ENCODE assay signal across 29 mouse cellular contexts in genomic region chr3:89133752-89134151, GRCm38 (mm10). TPM values are rescaled to one million over a fixed set of nuclear protein-coding genes. Genes with fewer than 3 reads are reported as not detected.
DNase-seq lines count a peak whose midpoint lies in the region; ATAC-seq and TF ChIP-seq lines count a peak whose summit lies in the region.
"Had no signal": no experiment of that assay in that cellular context is flagged by ENCODE, and none has a peak within 500 bp of the region (broad histone marks: within the 10 kb centered on the region; RNA-seq: fewer than 3 reads in every experiment).

No protein-coding gene starts in this region.

- intact Hi-C loops in left cerebral cortex, postnatal 10 days (cut with DNase I) = no loop called here

- TF ChIP-seq CTCF in G1E (IDR thresholded peaks at IDR 0.05; ENCODE audit: low read depth, low read length) = no peak
- TF ChIP-seq CTCF in liver, adult 2 months (IDR thresholded peaks at IDR 0.05; ENCODE audit: low read depth, low read length) = no peak
- TF ChIP-seq CTCF in liver, postnatal 0 days (IDR thresholded peaks at IDR 0.05; ENCODE audit: low read depth) = no peak
- no peak for TF ChIP-seq CTCF in lung, adult 2 months (IDR thresholded peaks at IDR 0.05; ENCODE audit: insufficient read depth, low read length)

- 15% methylated on average over 1 of the region's 1 CpGs for WGBS in liver, adult 2 months
- 38% methylated on average over 1 of the region's 1 CpGs for WGBS in liver, postnatal 0 days (ENCODE audit: insufficient replicate concordance)
- 86% methylated on average over 1 of the region's 1 CpGs for WGBS in lung, adult 2 months

- no peak for ATAC-seq in G1E (ENCODE audit: extremely low read depth, insufficient number of reproducible peaks, low FRiP score, poor library complexity, severe bottlenecking)
- ATAC-seq in liver, postnatal 0 days = no peak
- ATAC-seq: forebrain, postnatal 0 days; Patski had no signal

- no peak for TF ChIP-seq EP300 in liver, postnatal 0 days (IDR thresholded peaks at IDR 0.05; ENCODE audit: low read depth)

- no peak overlapping the region for H3K9ac ChIP-seq in liver, adult 2 months (ENCODE audit: low read depth, low read length)
- no peak overlapping the region; the same call in 1 of the 2 replicates for H3K9ac ChIP-seq in liver, postnatal 0 days (replicated peaks)
- H3K9ac ChIP-seq: embryonic facial prominence, embryonic 12.5 days; forebrain, postnatal 0 days; hindbrain, embryonic 15.5 days; limb, embryonic 13.5 days; midbrain, embryonic 12.5 days; neural tube, embryonic 12.5 days had no signal

- peaks cover 4% of the 10 kb centered on the region; the same call in 1 of the 2 replicates for H3K79me2 ChIP-seq in liver, adult 2 months (ENCODE audit: control insufficient read depth, insufficient read depth, low read length)

- peak overlapping the region; percentile 70; the same call in 1 of the 2 replicates for H3K4me2 ChIP-seq in liver, postnatal 0 days (ENCODE audit: low read depth, low read length)
- H3K4me2 ChIP-seq: embryonic facial prominence, embryonic 12.5 days; hindbrain, embryonic 15.5 days; limb, embryonic 13.5 days; midbrain, embryonic 12.5 days; neural tube, embryonic 12.5 days had no signal

- peak overlapping the region; percentile 73 for H3K27ac ChIP-seq in liver, adult 2 months (replicated peaks; ENCODE audit: insufficient read depth, low read depth, low read length)
- H3K27ac ChIP-seq in liver, postnatal 0 days (ENCODE audit: low read depth) = peak overlapping the region; percentile 76
- H3K27ac ChIP-seq: embryonic facial prominence, embryonic 12.5 days; hindbrain, embryonic 15.5 days; limb, embryonic 13.5 days; neural tube, embryonic 12.5 days had no signal

- H3K9me3 ChIP-seq in G1E (replicated peaks) = no peaks in the 10 kb centered on the region
- H3K9me3 ChIP-seq in liver, postnatal 0 days (ENCODE audit: low read length) = no peaks in the 10 kb centered on the region
- H3K9me3 ChIP-seq: embryonic facial prominence, embryonic 12.5 days; hindbrain, embryonic 15.5 days; limb, embryonic 13.5 days; midbrain, embryonic 12.5 days; neural tube, embryonic 12.5 days had no signal

- H3K27me3 ChIP-seq in G1E (ENCODE audit: insufficient read depth, low read length) = no peaks in the 10 kb centered on the region
- no peaks in the 10 kb centered on the region for H3K27me3 ChIP-seq in liver, adult 2 months (ENCODE audit: control insufficient read depth, insufficient read depth, low read length)
- no peaks in the 10 kb centered on the region for H3K27me3 ChIP-seq in liver, postnatal 0 days (ENCODE audit: insufficient read depth, low read length)
- H3K27me3 ChIP-seq: hindbrain, embryonic 15.5 days; neural tube, embryonic 12.5 days; Patski had no signal

- peaks cover 14% of the 10 kb centered on the region for H3K36me3 ChIP-seq in G1E (replicated peaks)
- no peaks in the 10 kb centered on the region for H3K36me3 ChIP-seq in liver, adult 2 months (ENCODE audit: control insufficient read depth, insufficient read depth, low read length)
- H3K36me3 ChIP-seq in liver, postnatal 0 days (replicated peaks; ENCODE audit: insufficient read depth, low read length) = no peaks in the 10 kb centered on the region
- H3K36me3 ChIP-seq: embryonic facial prominence, embryonic 12.5 days; hindbrain, embryonic 15.5 days; limb, embryonic 13.5 days; midbrain, embryonic 12.5 days; neural tube, embryonic 12.5 days had no signal

- H3K4me3 ChIP-seq in G1E (ENCODE audit: low read depth, low read length) = peak overlapping the region; percentile 70; the same call in 1 of the 2 replicates
- no peak overlapping the region for H3K4me3 ChIP-seq in liver, adult 2 months (ENCODE audit: insufficient read depth, low read depth, low read length)
- no peak overlapping the region for H3K4me3 ChIP-seq in liver, postnatal 0 days (ENCODE audit: low read depth, low read length)
- no peak overlapping the region for H3K4me3 ChIP-seq in lung, adult 2 months (replicated peaks; ENCODE audit: extremely low read depth, low read depth, low read length)
- H3K4me3 ChIP-seq: embryonic facial prominence, embryonic 12.5 days; hindbrain, embryonic 15.5 days; limb, embryonic 13.5 days; midbrain, embryonic 12.5 days; neural tube, embryonic 12.5 days had no signal

- H3K4me1 ChIP-seq in G1E (ENCODE audit: insufficient read depth, low read depth, low read length) = peaks cover 90% of the 10 kb centered on the region
- H3K4me1 ChIP-seq in liver, adult 2 months (ENCODE audit: control insufficient read depth, insufficient read depth, low read length) = peaks cover 25% of the 10 kb centered on the region
- H3K4me1 ChIP-seq in liver, postnatal 0 days (ENCODE audit: insufficient read depth) = peaks cover 40% of the 10 kb centered on the region
- H3K4me1 ChIP-seq in lung, adult 2 months (ENCODE audit: control insufficient read depth, insufficient read depth, low read length) = no peaks in the 10 kb centered on the region
- H3K4me1 ChIP-seq: limb, embryonic 13.5 days had no signal

- DNase-seq in G1E (ENCODE audit: low spot score) = no peak
- peak; percentile 42 for DNase-seq in c-Kit-negative CD71-positive TER-119-positive erythroid progenitor cells, embryonic 14.5 days (ENCODE audit: low read depth, low spot score)
- DNase-seq in liver, adult 2 months (ENCODE audit: extremely low read depth, low read depth, low spot score) = no peak
- DNase-seq in liver, postnatal 0 days = no peak
- DNase-seq in left cerebral cortex, postnatal 10 days (ENCODE audit: extremely low spot score in 1 of 2, low spot score in 2 of 2) = no peak
- no peak for DNase-seq in ovary, adult 18-20 months (ENCODE audit: low spot score)
- no peak for DNase-seq in lung, adult 2 months
- no peak for DNase-seq in heart, adult 11 months
- DNase-seq: adrenal gland, adult 8-10 months; B cell, adult 2 months; cerebellum, adult 11 months; cerebellum, postnatal 10 days; forebrain, postnatal 0 days; heart, postnatal 4 days; kidney, adult 9 months; kidney, postnatal 36 days; lung, postnatal 10 days; right cerebral cortex, adult 18-20 months; thymus, postnatal 14 days had no signal

- no peak for TF ChIP-seq POLR2A in liver, adult 2 months (IDR thresholded peaks at IDR 0.05; ENCODE audit: extremely low read depth, insufficient read depth, low read length)
- TF ChIP-seq POLR2A in lung, adult 2 months (IDR thresholded peaks at IDR 0.05; ENCODE audit: borderline replicate concordance, extremely low read depth, low read depth, low read length) = no peak

RNA-seq across cellular contexts. Expression of gene Pklr, which starts 2.2 kb away (rescaled TPM):
- total RNA-seq in G1E (2014; fragmentation: Nextera tagmentation) = 36.9 and 51.2 TPM in 2 replicates
- total RNA-seq in G1E (2017) = 22.9 and 31.8 TPM in 2 replicates
- 37.7 and 80.3 TPM in 2 replicates for polyA plus RNA-seq in G1E (2012)
- 69.7 and 91.1 TPM in 2 replicates for total RNA-seq in liver, adult 2 months (2014; rRNA removed)
- polyA plus RNA-seq in liver, adult 2 months (2012; rRNA removed) = 387 and 512 TPM in 2 replicates
- 18.6 and 27.8 TPM in 2 replicates for polyA plus RNA-seq in liver, postnatal 0 days (2015; fragmentation: Nextera tagmentation; extraction: Ambion mirVana)
- total RNA-seq in left cerebral cortex, postnatal 10 days (2021) = not detected
- polyA plus RNA-seq in lung, adult 2 months (2012; rRNA removed) = 0.94 and 1.1 TPM in 2 replicates
- total RNA-seq: heart, postnatal 4 days; left cerebral cortex, adult 8-10 months had no signal
- polyA plus RNA-seq: heart, embryonic 14.5 days had no signal

RNA-seq across cellular contexts. Expression of gene Hcn3, which starts 26.2 kb away (rescaled TPM):
- total RNA-seq in G1E (2014; fragmentation: Nextera tagmentation) = 0.53 TPM in 1 of 2 replicates, not detected in the other
- total RNA-seq in G1E (2017) = 0.27 and 0.41 TPM in 2 replicates
- polyA plus RNA-seq in G1E (2012) = 0.85 and 1.0 TPM in 2 replicates
- total RNA-seq in liver, adult 2 months (2014; rRNA removed) = 0.09 and 0.20 TPM in 2 replicates
- 0.19 and 0.44 TPM in 2 replicates for polyA plus RNA-seq in liver, adult 2 months (2012; rRNA removed)
- polyA plus RNA-seq in liver, postnatal 0 days (2015; fragmentation: Nextera tagmentation; extraction: Ambion mirVana) = 0.19 and 0.49 TPM in 2 replicates
- 10 to 100 TPM; 37.0 to 48.6 TPM for total RNA-seq in left cerebral cortex, postnatal 10 days (2021)
- polyA plus RNA-seq in lung, adult 2 months (2012; rRNA removed) = 0.33 and 0.67 TPM in 2 replicates

RNA-seq across cellular contexts. Expression of gene Clk2, which starts 30.8 kb away (rescaled TPM):
- total RNA-seq in G1E (2014; fragmentation: Nextera tagmentation) = 130 and 131 TPM in 2 replicates
- total RNA-seq in G1E (2017) = 78.9 and 80.9 TPM in 2 replicates
- 72.3 and 73.3 TPM in 2 replicates for polyA plus RNA-seq in G1E (2012)
- 7.4 and 9.3 TPM in 2 replicates for total RNA-seq in liver, adult 2 months (2014; rRNA removed)
- polyA plus RNA-seq in liver, adult 2 months (2012; rRNA removed) = 14.6 and 23.9 TPM in 2 replicates
- 5.0 and 5.7 TPM in 2 replicates for polyA plus RNA-seq in liver, postnatal 0 days (2015; fragmentation: Nextera tagmentation; extraction: Ambion mirVana)
- total RNA-seq in left cerebral cortex, postnatal 10 days (2021) = 10 to 100 TPM; 42.3 to 47.3 TPM
- 55.4 and 67.8 TPM in 2 replicates for polyA plus RNA-seq in lung, adult 2 months (2012; rRNA removed)

RNA-seq across cellular contexts. Expression of gene Fdps, which starts 32.0 kb away (rescaled TPM):
- 59.4 and 73.1 TPM in 2 replicates for total RNA-seq in G1E (2014; fragmentation: Nextera tagmentation)
- 481 and 571 TPM in 2 replicates for total RNA-seq in G1E (2017)
- 11.2 and 22.5 TPM in 2 replicates for polyA plus RNA-seq in G1E (2012)
- total RNA-seq in liver, adult 2 months (2014; rRNA removed) = 467 and 510 TPM in 2 replicates
- 388 and 397 TPM in 2 replicates for polyA plus RNA-seq in liver, adult 2 months (2012; rRNA removed)
- 75.8 and 82.2 TPM in 2 replicates for polyA plus RNA-seq in liver, postnatal 0 days (2015; fragmentation: Nextera tagmentation; extraction: Ambion mirVana)
- total RNA-seq in left cerebral cortex, postnatal 10 days (2021) = 100 to 1,000 TPM; 165 to 177 TPM
- 81.2 and 128 TPM in 2 replicates for polyA plus RNA-seq in lung, adult 2 months (2012; rRNA removed)

RNA-seq across cellular contexts. Expression of gene Gm43738, which starts 32.9 kb away (rescaled TPM):
- total RNA-seq in G1E (2014; fragmentation: Nextera tagmentation) (not detected in 2 replicates), G1E (2017) (not detected in 2 replicates)
- 1.6 and 4.3 TPM in 2 replicates for polyA plus RNA-seq in G1E (2012)
- not detected in 2 replicates for total RNA-seq in liver, adult 2 months (2014; rRNA removed)
- 0.05 TPM in 1 of 2 replicates, not detected in the other for polyA plus RNA-seq in liver, adult 2 months (2012; rRNA removed)
- polyA plus RNA-seq in liver, postnatal 0 days (2015; fragmentation: Nextera tagmentation; extraction: Ambion mirVana) = not detected in 2 replicates
- under 1 TPM in 1 of 2 experiments, not detected in 1; 0.19 TPM for total RNA-seq in left cerebral cortex, postnatal 10 days (2021)
- polyA plus RNA-seq in lung, adult 2 months (2012; rRNA removed) = not detected in 2 replicates
- total RNA-seq: adrenal gland, adult 8-10 months; forebrain, postnatal 0 days; heart, postnatal 4 days; megakaryocyte progenitor cell, adult 5-6 weeks had no signal
- polyA plus RNA-seq: embryonic facial prominence, embryonic 12.5 days; forebrain, postnatal 0 days; gonadal fat pad, adult 2 months; heart, embryonic 14.5 days; hindbrain, embryonic 15.5 days; limb, embryonic 13.5 days; midbrain, embryonic 12.5 days; neural tube, embryonic 12.5 days had no signal
